ENCODE assay signal across 12 mouse cellular contexts in genomic region chr11:99135047-99135440, GRCm38 (mm10). TPM values are rescaled to one million over a fixed set of nuclear protein-coding genes. Genes with fewer than 3 reads are reported as not detected.
A peak's percentile ranks its signal among the peaks of the same experiment; 100 is the strongest.
DNase-seq lines count a peak whose midpoint lies in the region; ATAC-seq and TF ChIP-seq lines count a peak whose summit lies in the region.
"Had no signal": no experiment of that assay in that cellular context is flagged by ENCODE, and none has a peak within 500 bp of the region (broad histone marks: within the 10 kb centered on the region; RNA-seq: fewer than 3 reads in every experiment).

No protein-coding gene starts in this region.

- no peak for TF ChIP-seq CTCF in intestine, postnatal 0 days (IDR thresholded peaks at IDR 0.05; ENCODE audit: low read depth)

- peak overlapping the region; percentile 92 for H3K27ac ChIP-seq in intestine, embryonic 14.5 days (ENCODE audit: low read depth)
- H3K27ac ChIP-seq in intestine, postnatal 0 days (ENCODE audit: low read depth, low read length) = no peak overlapping the region
- peak overlapping the region; percentile 87 for H3K27ac ChIP-seq in embryonic facial prominence, embryonic 14.5 days (replicated peaks; ENCODE audit: low read depth, low read length)
- H3K27ac ChIP-seq in stomach, embryonic 16.5 days (ENCODE audit: low read length) = peak overlapping the region; percentile 69
- H3K27ac ChIP-seq: layer of hippocampus, adult 2 months; liver, embryonic 14.5 days; midbrain, embryonic 15.5 days had no signal

- no peak overlapping the region for H3K9ac ChIP-seq in intestine, embryonic 14.5 days (ENCODE audit: low read length)
- H3K9ac ChIP-seq in intestine, postnatal 0 days (ENCODE audit: low read depth, low read length) = no peak overlapping the region
- no peak overlapping the region for H3K9ac ChIP-seq in embryonic facial prominence, embryonic 14.5 days (ENCODE audit: low read depth, low read length)
- H3K9ac ChIP-seq in stomach, embryonic 16.5 days (ENCODE audit: low read length) = no peak overlapping the region
- H3K9ac ChIP-seq: liver, embryonic 14.5 days; midbrain, embryonic 15.5 days had no signal

- no peaks in the 10 kb centered on the region for H3K9me3 ChIP-seq in intestine, embryonic 14.5 days (ENCODE audit: control insufficient read depth, low read length)
- H3K9me3 ChIP-seq in intestine, postnatal 0 days (ENCODE audit: control insufficient read depth) = no peaks in the 10 kb centered on the region
- no peaks in the 10 kb centered on the region for H3K9me3 ChIP-seq in embryonic facial prominence, embryonic 14.5 days (ENCODE audit: control insufficient read depth, low read length)
- H3K9me3 ChIP-seq in stomach, embryonic 16.5 days (replicated peaks; ENCODE audit: control insufficient read depth, low read length) = no peaks in the 10 kb centered on the region
- H3K9me3 ChIP-seq: G1E; midbrain, embryonic 15.5 days had no signal

- H3K4me3 ChIP-seq in intestine, embryonic 14.5 days (ENCODE audit: low read depth, low read length) = no peak overlapping the region
- H3K4me3 ChIP-seq in intestine, postnatal 0 days (ENCODE audit: low read depth, low read length) = no peak overlapping the region
- H3K4me3 ChIP-seq in embryonic facial prominence, embryonic 14.5 days (ENCODE audit: low read depth, low read length) = no peak overlapping the region
- no peak overlapping the region for H3K4me3 ChIP-seq in stomach, embryonic 16.5 days (replicated peaks; ENCODE audit: low read length)
- H3K4me3 ChIP-seq: layer of hippocampus, adult 2 months; midbrain, embryonic 15.5 days had no signal

- 37% methylated on average over 8 of the region's 8 CpGs for WGBS in intestine, embryonic 14.5 days
- WGBS in intestine, postnatal 0 days = 74% methylated on average over 8 of the region's 8 CpGs
- WGBS in embryonic facial prominence, embryonic 14.5 days = 47% methylated on average over 6 of the region's 8 CpGs
- WGBS in stomach, embryonic 16.5 days = 60% methylated on average over 8 of the region's 8 CpGs

- no peaks in the 10 kb centered on the region for H3K27me3 ChIP-seq in intestine, embryonic 14.5 days (replicated peaks; ENCODE audit: control insufficient read depth, insufficient read depth, low read length)
- no peaks in the 10 kb centered on the region for H3K27me3 ChIP-seq in intestine, postnatal 0 days (replicated peaks; ENCODE audit: control insufficient read depth, insufficient read depth, low read length)
- no peaks in the 10 kb centered on the region for H3K27me3 ChIP-seq in embryonic facial prominence, embryonic 14.5 days (replicated peaks; ENCODE audit: control insufficient read depth, insufficient read depth, low read length)
- H3K27me3 ChIP-seq in stomach, embryonic 16.5 days (ENCODE audit: control insufficient read depth, insufficient read depth, low read length) = no peaks in the 10 kb centered on the region
- H3K27me3 ChIP-seq: midbrain, embryonic 15.5 days had no signal

- no peak overlapping the region for H3K4me2 ChIP-seq in intestine, embryonic 14.5 days (ENCODE audit: low read length)
- no peak overlapping the region for H3K4me2 ChIP-seq in intestine, postnatal 0 days (replicated peaks; ENCODE audit: low read depth)
- no peak overlapping the region for H3K4me2 ChIP-seq in embryonic facial prominence, embryonic 14.5 days (ENCODE audit: low read depth, low read length)
- H3K4me2 ChIP-seq in stomach, embryonic 16.5 days (ENCODE audit: low read depth, low read length) = no peak overlapping the region
- H3K4me2 ChIP-seq: midbrain, embryonic 15.5 days had no signal

- no peak for ATAC-seq in intestine, embryonic 14.5 days (replicated peaks; ENCODE audit: low FRiP score, low TSS enrichment, low read depth)
- no peak for ATAC-seq in intestine, postnatal 0 days
- ATAC-seq in embryonic facial prominence, embryonic 14.5 days (ENCODE audit: low read depth) = no peak
- no peak for ATAC-seq in stomach, embryonic 16.5 days (ENCODE audit: insufficient read depth, low FRiP score)
- ATAC-seq: midbrain, embryonic 15.5 days had no signal

- no peaks in the 10 kb centered on the region for H3K36me3 ChIP-seq in intestine, embryonic 14.5 days (ENCODE audit: control insufficient read depth, insufficient read depth, low read length)
- no peaks in the 10 kb centered on the region for H3K36me3 ChIP-seq in intestine, postnatal 0 days (ENCODE audit: control insufficient read depth, insufficient read depth)
- no peaks in the 10 kb centered on the region for H3K36me3 ChIP-seq in embryonic facial prominence, embryonic 14.5 days (ENCODE audit: control insufficient read depth, insufficient read depth, low read length)
- no peaks in the 10 kb centered on the region for H3K36me3 ChIP-seq in stomach, embryonic 16.5 days (ENCODE audit: control insufficient read depth, insufficient read depth, low read length)
- H3K36me3 ChIP-seq: G1E; midbrain, embryonic 15.5 days had no signal

- DNase-seq in intestine, embryonic 14.5 days (ENCODE audit: low spot score) = no peak
- DNase-seq in ovary, postnatal 36 days (ENCODE audit: low spot score) = peak; percentile 47
- DNase-seq in ovary, postnatal 14 days (ENCODE audit: low spot score) = no peak
- no peak for DNase-seq in embryonic facial prominence, embryonic 14.5 days (ENCODE audit: low spot score)
- no peak for DNase-seq in right cerebral cortex, postnatal 10 days (ENCODE audit: low spot score in 2 of 2)
- DNase-seq: cerebellum, adult 18-20 months had no signal

- peaks cover 50% of the 10 kb centered on the region for H3K4me1 ChIP-seq in intestine, embryonic 14.5 days (replicated peaks; ENCODE audit: control insufficient read depth, insufficient read depth, low read length)
- no peaks in the 10 kb centered on the region for H3K4me1 ChIP-seq in intestine, postnatal 0 days (replicated peaks; ENCODE audit: control insufficient read depth, insufficient read depth, low read length)
- H3K4me1 ChIP-seq in embryonic facial prominence, embryonic 14.5 days (ENCODE audit: control insufficient read depth, insufficient read depth, low read length) = peaks cover 46% of the 10 kb centered on the region
- peaks cover 42% of the 10 kb centered on the region for H3K4me1 ChIP-seq in stomach, embryonic 16.5 days (ENCODE audit: control insufficient read depth, insufficient read depth, low read length)

RNA-seq across cellular contexts. Expression of gene Ccr7, which starts 19.8 kb away (rescaled TPM):
- 0.35 and 0.61 TPM in 2 replicates for polyA plus RNA-seq in intestine, embryonic 14.5 days (2014; fragmentation: Nextera tagmentation; extraction: Ambion mirVana)
- polyA plus RNA-seq in intestine, postnatal 0 days (2015; fragmentation: Nextera tagmentation; extraction: Ambion mirVana) = 0.14 TPM in 1 of 2 replicates, not detected in the other
- polyA plus RNA-seq in embryonic facial prominence, embryonic 14.5 days (2014; fragmentation: Nextera tagmentation; extraction: Ambion mirVana) = 0.33 and 0.50 TPM in 2 replicates
- polyA plus RNA-seq in stomach, embryonic 16.5 days (2015; fragmentation: Nextera tagmentation; extraction: Ambion mirVana) = 0.19 TPM in 2 replicates
- polyA plus RNA-seq: G1E; midbrain, embryonic 15.5 days had no signal

RNA-seq across cellular contexts. Expression of gene Tns4, which starts 45.9 kb away (rescaled TPM):
- polyA plus RNA-seq in intestine, embryonic 14.5 days (2014; fragmentation: Nextera tagmentation; extraction: Ambion mirVana) = 0.70 and 0.84 TPM in 2 replicates
- 0.39 and 0.53 TPM in 2 replicates for polyA plus RNA-seq in intestine, postnatal 0 days (2015; fragmentation: Nextera tagmentation; extraction: Ambion mirVana)
- 0.81 and 1.0 TPM in 2 replicates for polyA plus RNA-seq in embryonic facial prominence, embryonic 14.5 days (2014; fragmentation: Nextera tagmentation; extraction: Ambion mirVana)
- polyA plus RNA-seq in stomach, embryonic 16.5 days (2015; fragmentation: Nextera tagmentation; extraction: Ambion mirVana) = 1.8 and 2.4 TPM in 2 replicates
